Mouse (Mus musculus) embryonic facial prominence, embryonic 11.5 days (tissue): ENCODE measurements at regions not wholly inside any gene's neighbourhood (a gene's known extent, or its start where the extent isn't known, plus 50 kb on each side); places are given as distances from the start of the nearest gene placed in this dataset.

Source experiments
- ATAC-seq: fragments of 200-750 bp; cut with Nextera tagmentation; replicated peaks from 2 replicates; pipeline ENCODE4 v1.8.0; 2017; ENCODE audit warnings: low read depth; ENCODE audit not compliant: insufficient number of reproducible peaks, low FRiP score, low TSS enrichment
- DNase-seq: peaks from one replicate; pipeline ENCODE4 v3.0.0-alpha.2; 2015; ENCODE audit warnings: low spot score
- H3K27ac ChIP-seq: fragments of 300-500 bp; sonication (generic); replicated peaks from 2 replicates; pipeline ENCODE4 v1.5.1; 2014; ENCODE audit warnings: mild to moderate bottlenecking, low read depth, low read length, control low read depth
- H3K27me3 ChIP-seq: fragments of 300-500 bp; sonication (generic); 2 replicates; pipeline ENCODE4 v1.6.1; 2014; ENCODE audit warnings: mild to moderate bottlenecking, low read length, moderate library complexity, mixed read lengths; ENCODE audit not compliant: control insufficient read depth, insufficient read depth
- H3K36me3 ChIP-seq: fragments of 300-500 bp; sonication (generic); replicated peaks from 2 replicates; pipeline ENCODE4 v1.6.1; 2014; ENCODE audit warnings: low read depth, mild to moderate bottlenecking, low read length, moderate library complexity, mixed read lengths; ENCODE audit not compliant: control insufficient read depth, insufficient read depth
- H3K4me1 ChIP-seq: fragments of 300-500 bp; sonication (generic); 2 replicates; pipeline ENCODE4 v1.6.1; 2014; ENCODE audit warnings: low read length, mixed read lengths; ENCODE audit not compliant: control insufficient read depth, insufficient read depth
- H3K4me2 ChIP-seq: fragments of 300-500 bp; sonication (generic); 2 replicates; pipeline ENCODE4 v1.6.1; 2014; ENCODE audit warnings: low read depth, mild to moderate bottlenecking, control low read depth, low read length, moderate library complexity
- H3K4me3 ChIP-seq: fragments of 300-500 bp; sonication (generic); 2 replicates; pipeline ENCODE4 v1.5.1; 2014; ENCODE audit warnings: low read depth, low read length, control low read depth
- H3K9ac ChIP-seq: fragments of 300-500 bp; sonication (generic); replicated peaks from 2 replicates; pipeline ENCODE4 v1.6.1; 2014; ENCODE audit warnings: mild to moderate bottlenecking, control low read depth, low read length
- H3K9me3 ChIP-seq: fragments of 300-500 bp; sonication (generic); replicated peaks from 2 replicates; pipeline ENCODE4 v1.6.1; 2016; ENCODE audit warnings: mild to moderate bottlenecking, low read length, inconsistent platforms, mixed read lengths; ENCODE audit not compliant: control insufficient read depth
- WGBS: fragments of 180-500 bp; shearing (Covaris S2); extraction: QIAGEN DNeasy Blood & Tissue Kit; methylation state at CpG from one replicate; pipeline ENCODE4 v1.1.7; 2014; 5-methylcytosine and 5-hydroxymethylcytosine counted together

DNA sequence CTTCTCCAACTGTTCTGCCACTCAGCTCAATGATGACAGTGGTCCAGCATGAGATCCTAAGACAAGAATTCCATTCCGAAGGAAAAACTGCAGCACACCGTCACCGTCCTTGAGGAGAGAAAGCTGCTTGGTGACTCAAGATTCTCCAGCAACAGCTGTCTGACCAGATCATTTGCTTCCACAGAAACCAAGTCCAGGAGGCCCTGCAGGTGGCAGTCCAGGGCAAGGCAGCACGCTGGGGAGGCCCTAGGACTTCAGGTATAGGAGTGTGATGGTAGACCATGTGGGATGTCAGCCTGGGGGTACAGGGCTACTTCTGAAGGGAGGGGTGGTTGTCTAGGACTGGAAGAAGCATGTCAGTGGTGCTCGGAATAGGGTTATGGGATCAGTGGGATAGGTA, 376.6 kb downstream of the Tbc1d22a start:
- H3K36me3 ChIP-seq: no peaks in the 10 kb centered on the region
- no peaks in the 10 kb centered on the region for H3K4me1 ChIP-seq
- no peak overlapping the region for H3K4me3 ChIP-seq
- no peak overlapping the region for H3K9ac ChIP-seq
- no peaks in the 10 kb centered on the region for H3K27me3 ChIP-seq
- DNase-seq: no peak
- H3K27ac ChIP-seq: no peak overlapping the region
- H3K4me2 ChIP-seq: no peak overlapping the region
- WGBS: 71% methylated on average over 5 of the region's 5 CpGs
- no peak for ATAC-seq
- H3K9me3 ChIP-seq: no peaks in the 10 kb centered on the region

- no peaks in the 10 kb centered on the region for H3K27me3 ChIP-seq
- no peak overlapping the region for H3K27ac ChIP-seq
- no peak overlapping the region for H3K4me3 ChIP-seq
- no peak overlapping the region for H3K9ac ChIP-seq
- H3K36me3 ChIP-seq: no peaks in the 10 kb centered on the region
- no peak for ATAC-seq
- no peak for DNase-seq
- no peaks in the 10 kb centered on the region for H3K4me1 ChIP-seq
- no peaks in the 10 kb centered on the region for H3K9me3 ChIP-seq
- no peak overlapping the region for H3K4me2 ChIP-seq
- 64% methylated on average over 6 of the region's 6 CpGs for WGBS
Observed at GRCm38 (mm10) chr15:86593404-86593803, 379.1 kb downstream of the Tbc1d22a start.

GRCm38 (mm10) chr15:86606411-86606810, 392.2 kb downstream of the Tbc1d22a start:
- no peak for DNase-seq
- no peaks in the 10 kb centered on the region for H3K9me3 ChIP-seq
- ATAC-seq: no peak
- H3K4me3 ChIP-seq: no peak overlapping the region
- no peak overlapping the region for H3K9ac ChIP-seq
- no peak overlapping the region for H3K27ac ChIP-seq
- H3K36me3 ChIP-seq: no peaks in the 10 kb centered on the region
- no peaks in the 10 kb centered on the region for H3K4me1 ChIP-seq
- no peak overlapping the region for H3K4me2 ChIP-seq
- no peaks in the 10 kb centered on the region for H3K27me3 ChIP-seq

GRCm38 (mm10) chr15:86609692-86610091, 395.4 kb downstream of the Tbc1d22a start:
- H3K27me3 ChIP-seq: no peaks in the 10 kb centered on the region
- 77% methylated on average over 6 of the region's 6 CpGs for WGBS

DNA sequence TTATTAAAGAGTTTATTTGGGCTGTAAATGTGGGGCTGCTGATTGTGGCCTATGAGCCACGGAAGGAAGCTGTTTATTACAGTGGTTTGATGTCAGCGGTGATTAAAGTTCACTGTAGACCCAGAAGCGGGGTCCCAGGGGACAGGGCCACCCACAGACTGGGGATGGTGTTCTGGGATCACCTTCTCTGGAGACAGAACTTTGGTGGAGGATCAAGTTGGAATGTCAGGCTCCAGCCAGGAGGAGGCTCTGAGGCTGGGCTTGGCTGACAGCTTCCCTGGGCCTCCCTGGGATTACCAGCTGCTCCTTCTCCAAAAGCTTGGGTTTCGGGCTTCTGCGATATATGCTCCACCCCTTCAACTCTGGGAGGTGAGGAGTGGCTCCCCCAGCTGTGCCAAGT, 417.1 kb downstream of the Tbc1d22a start:
- DNase-seq (no peak), ATAC-seq (no peak)
- Histone ChIP-seq H3K27ac (no peak overlapping the region), H3K4me1 (no peaks in the 10 kb centered on the region), H3K4me2 (no peak overlapping the region), H3K36me3 (no peaks in the 10 kb centered on the region), H3K9me3 (no peaks in the 10 kb centered on the region), H3K4me3 (no peak overlapping the region), H3K9ac (no peak overlapping the region), H3K27me3 (no peaks in the 10 kb centered on the region)
- 77% methylated on average over 5 of the region's 5 CpGs for WGBS

More at GRCm38 (mm10) chr15:86609692-86610091, 395.4 kb downstream of the Tbc1d22a start:
- H3K9ac ChIP-seq: no peak overlapping the region
- H3K36me3 ChIP-seq: no peaks in the 10 kb centered on the region
- no peak overlapping the region for H3K4me2 ChIP-seq
- no peaks in the 10 kb centered on the region for H3K4me1 ChIP-seq
- DNase-seq (no peak), ATAC-seq (no peak)
- no peaks in the 10 kb centered on the region for H3K9me3 ChIP-seq
- H3K27ac ChIP-seq: no peak overlapping the region
- no peak overlapping the region for H3K4me3 ChIP-seq

GRCm38 (mm10) chr15:86645244-86645643, 431.0 kb downstream of the Tbc1d22a start:
- Histone ChIP-seq H3K27me3 (no peaks in the 10 kb centered on the region), H3K27ac (no peak overlapping the region), H3K9ac (no peak overlapping the region), H3K4me1 (no peaks in the 10 kb centered on the region), H3K4me2 (no peak overlapping the region), H3K36me3 (no peaks in the 10 kb centered on the region), H3K9me3 (no peaks in the 10 kb centered on the region), H3K4me3 (no peak overlapping the region)
- WGBS: 74% methylated on average over 9 of the region's 9 CpGs
- DNase-seq: peak; percentile 6
- no peak for ATAC-seq

DNA sequence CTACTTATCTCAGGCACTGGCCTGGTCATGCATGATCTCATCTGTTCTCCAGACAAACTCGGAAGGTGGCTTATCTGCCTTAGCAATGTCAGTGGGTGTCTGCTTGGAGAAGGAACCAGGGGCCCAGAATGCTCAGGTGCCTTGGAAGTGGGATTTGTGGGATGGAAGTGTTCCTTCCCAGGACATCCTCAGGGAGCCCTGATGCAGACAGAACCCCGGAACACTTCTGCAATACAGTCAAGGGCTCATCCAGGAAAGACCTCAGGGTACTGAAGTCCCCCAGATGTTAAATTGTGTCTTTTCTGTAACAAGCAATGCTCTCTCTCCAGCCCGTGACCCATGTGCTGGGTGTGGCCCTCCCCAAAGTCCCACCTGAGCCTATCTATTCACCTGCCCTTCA, 433.9 kb downstream of the Tbc1d22a start:
- Histone ChIP-seq H3K36me3 (no peaks in the 10 kb centered on the region), H3K4me3 (no peak overlapping the region), H3K4me1 (no peaks in the 10 kb centered on the region), H3K27ac (no peak overlapping the region), H3K4me2 (no peak overlapping the region), H3K9me3 (no peaks in the 10 kb centered on the region), H3K27me3 (no peaks in the 10 kb centered on the region), H3K9ac (no peak overlapping the region)
- DNase-seq: no peak
- 86% methylated on average over 3 of the region's 3 CpGs for WGBS
- no peak for ATAC-seq

DNA sequence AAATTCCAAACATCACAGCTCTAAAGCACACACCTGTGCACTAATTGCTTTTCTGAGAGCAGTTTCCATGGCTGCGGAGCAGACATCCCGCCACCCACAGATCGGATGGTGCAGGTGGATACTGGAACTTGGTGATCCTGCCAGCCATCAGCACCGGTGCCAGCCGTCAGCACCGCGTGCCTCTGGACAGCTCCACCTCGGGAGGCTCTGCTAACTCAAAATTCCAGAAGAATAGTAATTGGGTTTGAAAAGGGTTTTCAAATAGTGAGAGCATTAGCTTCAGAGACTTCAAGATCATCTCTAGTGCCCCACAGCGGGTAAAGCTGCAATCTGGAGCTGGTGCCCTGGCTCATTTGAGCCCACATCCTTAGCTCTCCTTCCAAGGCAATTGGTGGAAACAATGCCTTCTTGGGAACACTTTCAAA, 458.8 kb downstream of the Tbc1d22a start:
- H3K27ac ChIP-seq: no peak overlapping the region
- H3K36me3 ChIP-seq: no peaks in the 10 kb centered on the region
- H3K4me2 ChIP-seq: no peak overlapping the region
- H3K9me3 ChIP-seq: no peaks in the 10 kb centered on the region
- no peaks in the 10 kb centered on the region for H3K27me3 ChIP-seq
- peak; percentile 59 for DNase-seq
- no peaks in the 10 kb centered on the region for H3K4me1 ChIP-seq
- WGBS: 33% methylated on average over 9 of the region's 9 CpGs
- no peak overlapping the region for H3K4me3 ChIP-seq
- ATAC-seq: no peak
- H3K9ac ChIP-seq: no peak overlapping the region
